Mouse (Mus musculus) embryonic facial prominence, embryonic 11.5 days (tissue): ENCODE data around the gene Hand2. TPM values are rescaled to one million over a fixed set of nuclear protein-coding genes. Genes with fewer than 3 reads are reported as not detected.

Experiments
- ATAC-seq: fragments of 200-750 bp; cut with Nextera tagmentation; replicated peaks from 2 replicates; pipeline ENCODE4 v1.8.0; 2017; ENCODE audit warnings: low read depth; ENCODE audit not compliant: insufficient number of reproducible peaks, low FRiP score, low TSS enrichment
- DNase-seq: peaks from one replicate; pipeline ENCODE4 v3.0.0-alpha.2; 2015; ENCODE audit warnings: low spot score
- H3K27ac ChIP-seq: fragments of 300-500 bp; sonication (generic); replicated peaks from 2 replicates; pipeline ENCODE4 v1.5.1; 2014; ENCODE audit warnings: mild to moderate bottlenecking, low read depth, low read length, control low read depth
- H3K27me3 ChIP-seq: fragments of 300-500 bp; sonication (generic); 2 replicates; pipeline ENCODE4 v1.6.1; 2014; ENCODE audit warnings: mild to moderate bottlenecking, low read length, moderate library complexity, mixed read lengths; ENCODE audit not compliant: control insufficient read depth, insufficient read depth
- H3K36me3 ChIP-seq: fragments of 300-500 bp; sonication (generic); replicated peaks from 2 replicates; pipeline ENCODE4 v1.6.1; 2014; ENCODE audit warnings: low read depth, mild to moderate bottlenecking, low read length, moderate library complexity, mixed read lengths; ENCODE audit not compliant: control insufficient read depth, insufficient read depth
- H3K4me1 ChIP-seq: fragments of 300-500 bp; sonication (generic); 2 replicates; pipeline ENCODE4 v1.6.1; 2014; ENCODE audit warnings: low read length, mixed read lengths; ENCODE audit not compliant: control insufficient read depth, insufficient read depth
- H3K4me2 ChIP-seq: fragments of 300-500 bp; sonication (generic); 2 replicates; pipeline ENCODE4 v1.6.1; 2014; ENCODE audit warnings: low read depth, mild to moderate bottlenecking, control low read depth, low read length, moderate library complexity
- H3K4me3 ChIP-seq: fragments of 300-500 bp; sonication (generic); 2 replicates; pipeline ENCODE4 v1.5.1; 2014; ENCODE audit warnings: low read depth, low read length, control low read depth
- H3K9ac ChIP-seq: fragments of 300-500 bp; sonication (generic); replicated peaks from 2 replicates; pipeline ENCODE4 v1.6.1; 2014; ENCODE audit warnings: mild to moderate bottlenecking, control low read depth, low read length
- H3K9me3 ChIP-seq: fragments of 300-500 bp; sonication (generic); replicated peaks from 2 replicates; pipeline ENCODE4 v1.6.1; 2016; ENCODE audit warnings: mild to moderate bottlenecking, low read length, inconsistent platforms, mixed read lengths; ENCODE audit not compliant: control insufficient read depth
- WGBS: fragments of 180-500 bp; shearing (Covaris S2); extraction: QIAGEN DNeasy Blood & Tissue Kit; methylation state at CpG from one replicate; pipeline ENCODE4 v1.1.7; 2014; 5-methylcytosine and 5-hydroxymethylcytosine counted together
- polyA plus RNA-seq: library from polyadenylated mRNA; unstranded; fragments of >200 nt; fragmentation: Nextera tagmentation; extraction: Ambion mirVana; gene quantifications from 2 replicates; pipeline ENCODE4 v1.2.1, GENCODE M21; 2014

Gene Hand2
- polyA plus RNA-seq, 1 experiment from 2014 or later = 8.7 TPM

DNA sequence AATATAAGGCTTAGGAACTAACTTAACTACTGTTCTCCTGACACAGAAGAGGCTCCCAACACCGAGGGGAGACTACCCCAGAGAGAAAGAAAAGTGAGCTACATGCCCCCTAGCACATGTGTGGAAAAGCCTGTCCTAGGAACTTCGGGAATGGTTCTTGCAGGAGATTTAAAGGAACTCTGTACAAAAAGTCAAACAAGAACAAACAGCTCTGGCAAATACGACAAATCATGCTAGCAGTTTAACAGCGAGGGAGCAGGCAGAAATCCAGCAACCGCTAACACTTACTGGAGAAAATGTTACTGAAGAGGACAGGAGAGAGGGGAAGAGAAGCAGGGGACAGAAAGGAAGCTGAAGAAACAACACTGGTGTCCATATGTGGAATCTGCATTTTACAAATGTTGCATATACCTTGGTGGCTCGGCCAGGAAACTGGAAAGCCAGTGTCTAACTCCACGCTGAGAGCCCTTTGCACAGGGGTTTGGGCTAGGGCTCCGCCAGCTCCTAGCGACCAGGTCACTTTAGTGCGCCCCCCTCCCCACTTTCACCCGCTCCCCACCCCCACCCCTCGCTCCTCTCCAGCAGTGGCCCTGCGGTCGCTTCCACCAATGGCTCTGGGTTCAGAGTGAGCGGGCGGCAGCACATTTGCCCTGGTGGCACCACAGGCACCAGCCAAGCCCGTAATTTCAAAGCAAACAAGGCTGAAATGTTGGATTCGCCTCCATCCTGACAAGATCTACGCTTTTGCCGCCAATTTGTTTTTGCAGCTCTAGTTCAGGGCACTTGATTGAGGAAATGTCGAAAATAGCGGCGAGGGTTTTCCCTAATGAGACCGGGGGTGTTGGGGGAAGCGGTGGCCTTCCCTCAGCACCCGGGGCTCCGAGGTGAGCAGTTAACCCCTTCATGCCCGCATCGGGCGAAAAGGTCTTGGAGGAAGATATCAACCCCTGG lies 8.5 kb upstream of the Hand2 start:
- Histone ChIP-seq H3K4me3 (peak overlapping the region; percentile 20), H3K9me3 (no peaks in the 10 kb centered on the region), H3K27me3 (peaks cover 39% of the 10 kb centered on the region), H3K4me1 (peaks cover 3% of the 10 kb centered on the region; the same call in 1 of the 2 replicates), H3K4me2 (peak overlapping the region; percentile 50), H3K27ac (peak overlapping the region; percentile 13; the same call in 1 of the 2 replicates), H3K9ac (peak overlapping the region; percentile 51), H3K36me3 (no peaks in the 10 kb centered on the region)
- under 1% methylated on average over 30 of the region's 30 CpGs for WGBS
- DNase-seq = peak; percentile 40
- no peak for ATAC-seq

DNA sequence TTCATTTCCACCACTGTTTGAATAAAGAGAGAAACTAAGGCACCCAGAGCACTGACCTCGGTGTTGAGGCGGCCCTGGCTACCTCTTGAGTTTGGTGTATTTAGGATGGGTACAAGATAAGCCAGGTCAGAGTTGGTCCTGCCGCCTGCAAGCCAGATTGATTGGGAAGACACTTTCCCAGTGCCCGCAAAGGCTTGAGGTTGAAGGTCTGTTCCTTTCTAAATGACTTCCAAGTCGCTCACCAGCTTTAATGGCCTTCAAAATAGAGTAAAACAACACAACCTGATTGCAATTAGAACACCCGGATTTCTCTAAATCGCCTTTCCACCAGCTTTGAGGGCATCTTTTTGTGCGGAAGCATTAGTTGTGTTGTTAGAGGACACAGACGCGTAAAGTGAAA lies 7.2 kb upstream of the Hand2 start:
- no peak for ATAC-seq
- H3K9ac ChIP-seq = no peak overlapping the region
- DNase-seq = peak; percentile 5
- H3K9me3 ChIP-seq = no peaks in the 10 kb centered on the region
- H3K36me3 ChIP-seq = no peaks in the 10 kb centered on the region
- 5% methylated on average over 10 of the region's 10 CpGs for WGBS
- H3K4me1 ChIP-seq = peaks cover 3% of the 10 kb centered on the region; the same call in 1 of the 2 replicates
- H3K4me3 ChIP-seq = no peak overlapping the region
- H3K27me3 ChIP-seq = peaks cover 47% of the 10 kb centered on the region
- peak overlapping the region; percentile 41; the same call in 1 of the 2 replicates for H3K27ac ChIP-seq
- H3K4me2 ChIP-seq = no peak overlapping the region

DNA sequence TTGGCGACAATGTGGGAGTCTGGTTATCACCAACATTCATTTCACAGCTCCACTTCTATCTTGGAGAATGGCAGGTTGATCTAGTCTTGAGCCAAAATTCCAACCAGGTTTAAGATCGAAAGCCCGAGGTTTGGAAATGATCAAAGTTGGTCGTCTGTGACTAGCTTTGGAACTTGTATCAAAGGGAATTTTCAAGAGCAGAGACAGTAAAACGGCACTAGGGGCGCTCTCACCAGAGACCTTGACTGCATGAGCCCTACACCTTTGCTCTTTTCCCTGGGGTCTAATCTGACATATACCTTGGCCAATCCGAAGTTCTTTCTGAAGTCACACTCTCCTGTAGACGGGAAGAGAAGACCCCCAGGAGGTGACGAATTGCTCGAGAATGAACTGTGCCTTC lies 6.6 kb upstream of the Hand2 start:
- H3K27ac ChIP-seq = peak overlapping the region; percentile 41; the same call in 1 of the 2 replicates
- DNase-seq (peak; percentile 68), ATAC-seq (no peak)
- H3K4me3 ChIP-seq = no peak overlapping the region
- H3K27me3 ChIP-seq = peaks cover 54% of the 10 kb centered on the region
- WGBS = 0% methylated on average over 10 of the region's 10 CpGs
- H3K4me1 ChIP-seq = peaks cover 3% of the 10 kb centered on the region; the same call in 1 of the 2 replicates
- H3K9me3 ChIP-seq = no peaks in the 10 kb centered on the region
- H3K36me3 ChIP-seq = no peaks in the 10 kb centered on the region
- H3K4me2 ChIP-seq = no peak overlapping the region
- no peak overlapping the region for H3K9ac ChIP-seq

DNA sequence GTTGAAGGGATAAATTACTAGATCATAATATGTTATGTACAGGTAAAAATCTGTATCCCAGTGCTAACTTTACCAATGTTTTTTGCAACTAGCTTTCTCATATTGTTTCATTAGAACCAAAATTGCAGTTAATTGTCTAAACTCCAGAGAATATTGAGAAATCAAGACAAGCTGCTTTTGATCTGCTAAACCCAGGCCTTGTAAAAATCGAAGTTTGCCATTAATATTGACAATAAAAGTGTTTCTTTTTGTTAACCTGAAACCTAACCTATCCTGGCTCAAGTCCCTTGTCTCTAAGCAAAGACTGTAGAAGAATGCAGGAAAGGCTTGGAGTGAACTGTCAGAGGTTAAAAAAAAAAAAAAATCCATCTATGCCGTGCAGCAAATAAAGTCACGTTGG lies 5.3 kb upstream of the Hand2 start:
- H3K4me1 ChIP-seq = peaks cover 3% of the 10 kb centered on the region; the same call in 1 of the 2 replicates
- no peaks in the 10 kb centered on the region for H3K9me3 ChIP-seq
- DNase-seq (peak; percentile 16), ATAC-seq (no peak)
- 3% methylated on average over 3 of the region's 3 CpGs for WGBS
- H3K4me3 ChIP-seq = no peak overlapping the region
- no peak overlapping the region for H3K27ac ChIP-seq
- H3K9ac ChIP-seq = no peak overlapping the region
- no peak overlapping the region; the same call in 1 of the 2 replicates for H3K4me2 ChIP-seq
- peaks cover 59% of the 10 kb centered on the region for H3K27me3 ChIP-seq
- no peaks in the 10 kb centered on the region for H3K36me3 ChIP-seq

DNA sequence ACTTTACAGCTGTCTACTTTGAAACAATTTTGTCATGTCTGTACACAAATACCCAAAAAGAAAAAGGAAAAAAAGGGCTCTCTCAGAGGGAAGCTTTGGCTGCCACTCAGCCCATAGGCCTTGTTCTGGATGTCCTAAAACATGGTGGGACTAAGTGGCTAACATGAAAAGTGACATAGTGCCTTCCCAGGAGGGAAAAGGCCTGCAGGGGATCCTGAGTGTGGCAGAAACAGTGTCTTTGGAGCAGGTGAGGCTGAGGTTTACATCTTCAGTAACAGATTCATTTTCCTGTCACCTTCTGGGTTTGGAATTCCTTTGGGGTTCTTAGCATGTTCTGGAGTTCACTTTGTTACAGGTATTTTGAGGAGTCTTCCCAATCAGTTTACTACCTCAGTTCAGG lies 3.7 kb upstream of the Hand2 start:
- Histone ChIP-seq H3K27me3 (peaks cover 67% of the 10 kb centered on the region), H3K9ac (no peak overlapping the region), H3K27ac (no peak overlapping the region), H3K4me3 (no peak overlapping the region), H3K36me3 (no peaks in the 10 kb centered on the region), H3K9me3 (no peaks in the 10 kb centered on the region), H3K4me1 (peaks cover 3% of the 10 kb centered on the region; the same call in 1 of the 2 replicates), H3K4me2 (no peak overlapping the region)
- no peak for ATAC-seq
- DNase-seq = peak; percentile 7

DNA sequence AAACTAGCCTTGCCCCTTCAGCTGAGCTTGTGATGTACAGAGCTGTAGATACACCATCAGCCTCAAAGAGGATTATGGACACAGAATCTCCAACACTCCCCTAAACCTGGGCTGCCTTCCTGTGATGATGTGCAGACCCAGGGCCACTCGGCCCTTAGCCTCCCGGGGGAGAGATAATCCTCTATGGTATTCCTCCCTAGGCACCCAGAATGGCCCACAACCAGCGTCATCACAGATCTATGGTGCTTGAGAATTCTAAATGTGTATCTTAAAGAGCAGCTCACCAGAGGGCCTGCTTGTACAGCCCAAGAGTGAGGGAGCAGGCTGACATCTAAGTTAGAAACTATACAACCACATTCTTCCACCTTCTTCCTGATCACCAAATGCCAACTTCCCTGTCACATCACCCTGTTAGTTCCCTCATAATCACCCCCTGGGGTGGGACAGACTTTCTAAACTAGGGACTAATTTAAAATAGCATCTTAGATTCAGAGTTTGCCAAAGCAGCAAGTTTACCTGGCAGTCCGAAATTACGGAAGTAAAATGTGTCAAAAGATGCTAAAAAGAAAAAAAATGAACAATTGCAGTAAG lies 2.8 kb upstream of the Hand2 start:
- Histone ChIP-seq H3K4me3 (0 out of 2 replicates have a peak overlapping the region, but pooled peaks have one; percentile 4), H3K4me1 (no peaks in the 10 kb centered on the region; the same call in 1 of the 2 replicates), H3K9ac (0 out of 2 replicates have a peak overlapping the region, but pooled peaks have one; percentile 14), H3K36me3 (no peaks in the 10 kb centered on the region), H3K9me3 (no peaks in the 10 kb centered on the region), H3K27ac (no peak overlapping the region), H3K27me3 (peaks cover 63% of the 10 kb centered on the region), H3K4me2 (no peak overlapping the region)
- 3% methylated on average over 5 of the region's 5 CpGs for WGBS
- ATAC-seq (no peak), DNase-seq (peak; percentile 21)

DNA sequence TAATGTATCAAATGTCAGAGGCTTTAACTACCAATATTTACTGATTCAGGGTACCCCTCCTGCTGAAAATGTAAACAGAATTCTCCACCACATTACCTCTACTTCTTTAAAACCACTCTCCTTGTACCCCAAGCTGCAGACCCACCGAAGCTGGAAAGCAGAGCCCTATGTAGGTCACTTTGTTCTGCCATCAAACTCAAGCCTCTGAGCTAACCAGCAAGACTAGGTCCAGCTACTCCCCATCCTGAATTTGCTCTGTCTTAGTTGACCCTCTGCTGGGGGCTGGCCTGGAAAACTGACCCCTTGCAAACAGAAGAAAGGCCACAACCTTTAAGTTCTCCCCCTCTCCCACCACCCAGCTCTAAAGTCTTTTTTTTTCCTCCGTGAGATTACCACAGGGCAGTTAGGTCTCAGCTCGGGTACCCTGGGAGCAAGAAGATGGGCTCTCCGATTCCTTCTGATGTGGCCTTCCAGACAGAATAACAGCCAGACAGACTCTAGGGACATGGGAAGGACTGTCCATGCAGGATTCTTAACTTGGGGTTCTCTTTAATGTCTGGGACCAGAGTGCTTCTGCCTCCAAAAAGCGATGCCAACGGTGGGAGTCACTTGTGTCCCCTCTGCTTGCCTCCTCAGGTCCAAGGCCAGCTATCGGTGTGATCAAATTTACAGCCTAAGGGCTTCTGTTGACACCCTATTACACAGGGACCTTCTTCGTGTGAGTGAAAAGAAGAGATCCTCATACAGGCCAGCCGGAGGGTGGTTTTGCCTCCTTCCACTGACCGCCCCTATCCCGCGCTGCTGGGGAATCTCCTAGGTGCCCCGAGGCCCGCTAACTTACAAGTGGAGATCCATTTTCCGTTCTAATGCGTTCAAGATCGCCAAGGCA lies 1.4 kb upstream of the Hand2 start:
- no peaks in the 10 kb centered on the region for H3K36me3 ChIP-seq
- DNase-seq (peak; percentile 1), ATAC-seq (no peak)
- no peaks in the 10 kb centered on the region for H3K9me3 ChIP-seq
- 0 out of 2 replicates have a peak overlapping the region, but pooled peaks have one; percentile 41 for H3K27ac ChIP-seq
- H3K4me2 ChIP-seq = peak overlapping the region; percentile 13
- WGBS = under 1% methylated on average over 17 of the region's 17 CpGs
- peak overlapping the region; percentile 53 for H3K9ac ChIP-seq
- H3K4me3 ChIP-seq = peak overlapping the region; percentile 51
- peaks cover 61% of the 10 kb centered on the region for H3K27me3 ChIP-seq
- no peaks in the 10 kb centered on the region; the same call in 1 of the 2 replicates for H3K4me1 ChIP-seq
